Mouse (Mus musculus) kidney, postnatal 0 days (tissue): Measurements from ENCODE around the gene Ptprg. TPM values are rescaled to one million over a fixed set of nuclear protein-coding genes. Genes with fewer than 3 reads are reported as not detected.

ENCODE experiments used
- ATAC-seq: fragments of 200-750 bp; cut with Nextera tagmentation; replicated peaks from 2 replicates; pipeline ENCODE4 v1.8.0; 2017; ENCODE audit warnings: low read depth, moderate number of reproducible peaks, moderate TSS enrichment, moderate library complexity; ENCODE audit not compliant: low FRiP score
- DNase-seq: peaks from one replicate; pipeline ENCODE4 v3.0.0-alpha.2; 2016; ENCODE audit warnings: low spot score
- H3K27ac ChIP-seq: fragments of 300-500 bp; sonication (generic); 2 replicates; pipeline ENCODE4 v1.5.1; 2014; ENCODE audit warnings: mild to moderate bottlenecking
- H3K27me3 ChIP-seq: fragments of 300-500 bp; sonication (generic); 2 replicates; pipeline ENCODE4 v1.6.1; 2014; ENCODE audit warnings: low read length, mixed read lengths; ENCODE audit not compliant: insufficient read depth
- H3K36me3 ChIP-seq: fragments of 300-500 bp; sonication (generic); 2 replicates; pipeline ENCODE4 v1.6.1; 2014; ENCODE audit warnings: low read length, mixed read lengths; ENCODE audit not compliant: insufficient read depth
- H3K4me1 ChIP-seq: fragments of 300-500 bp; sonication (generic); replicated peaks from 2 replicates; pipeline ENCODE4 v1.6.1; 2014; ENCODE audit warnings: antibody characterized with exemption, low read length, mixed read lengths; ENCODE audit not compliant: insufficient read depth
- H3K4me2 ChIP-seq: fragments of 300-500 bp; sonication (generic); 2 replicates; pipeline ENCODE4 v1.6.1; 2014; ENCODE audit warnings: mild to moderate bottlenecking, low read length, moderate library complexity, mixed read lengths
- H3K4me3 ChIP-seq: fragments of 300-500 bp; sonication (generic); replicated peaks from 2 replicates; pipeline ENCODE4 v1.5.1; 2014; ENCODE audit warnings: low read depth, low read length
- H3K9ac ChIP-seq: fragments of 300-500 bp; sonication (generic); 2 replicates; pipeline ENCODE4 v1.6.1; 2014; ENCODE audit warnings: low read depth, low read length
- H3K9me3 ChIP-seq: fragments of 300-500 bp; sonication (generic); replicated peaks from 2 replicates; pipeline ENCODE4 v1.6.1; 2016; ENCODE audit warnings: low read length, inconsistent platforms, mixed read lengths
- CTCF ChIP-seq: IDR thresholded peaks from 2 replicates; pipeline ENCODE4 v1.5.1; 2016; ENCODE audit warnings: antibody characterized with exemption, low read depth, mild to moderate bottlenecking, moderate library complexity
- WGBS: fragments of 180-500 bp; shearing (Covaris S2); extraction: QIAGEN DNeasy Blood & Tissue Kit; methylation state at CpG from one replicate; pipeline ENCODE4 v1.1.7; 2014; 5-methylcytosine and 5-hydroxymethylcytosine counted together
- polyA plus RNA-seq: library from polyadenylated mRNA; unstranded; fragments of >200 nt; fragmentation: Nextera tagmentation; extraction: Ambion mirVana; gene quantifications from 2 replicates; pipeline ENCODE4 v1.2.1, GENCODE M21; 2015

Gene Ptprg
- polyA plus RNA-seq, 1 experiment from 2014 or later = 23.5 TPM

GRCm38 (mm10) chr14:12189266-12189665 lies 635.9 kb downstream of the Ptprg start:
- H3K4me3 ChIP-seq = no peak overlapping the region
- ATAC-seq (no peak), DNase-seq (no peak)
- H3K9me3 ChIP-seq = no peaks in the 10 kb centered on the region
- peaks cover 10% of the 10 kb centered on the region for H3K4me1 ChIP-seq
- 74% methylated on average over 3 of the region's 3 CpGs for WGBS
- H3K9ac ChIP-seq = no peak overlapping the region
- H3K27me3 ChIP-seq = no peaks in the 10 kb centered on the region
- TF ChIP-seq CTCF = no peak
- no peak overlapping the region for H3K4me2 ChIP-seq
- H3K36me3 ChIP-seq = no peaks in the 10 kb centered on the region
- peak overlapping the region; percentile 79 for H3K27ac ChIP-seq

- TF ChIP-seq CTCF = no peak
- Histone ChIP-seq H3K4me3 (no peak overlapping the region), H3K9me3 (no peaks in the 10 kb centered on the region), H3K27me3 (no peaks in the 10 kb centered on the region), H3K27ac (peak overlapping the region; percentile 47; the same call in 1 of the 2 replicates), H3K4me2 (no peak overlapping the region), H3K9ac (no peak overlapping the region), H3K4me1 (peaks cover 10% of the 10 kb centered on the region), H3K36me3 (no peaks in the 10 kb centered on the region)
- ATAC-seq (no peak), DNase-seq (peak; percentile 30)
- WGBS = 66% methylated on average over 12 of the region's 12 CpGs
Measured at GRCm38 (mm10) chr14:12189717-12190600, 636.6 kb downstream of the Ptprg start.

GRCm38 (mm10) chr14:12191076-12191475 lies 637.7 kb downstream of the Ptprg start:
- Histone ChIP-seq H3K4me3 (no peak overlapping the region), H3K27me3 (no peaks in the 10 kb centered on the region), H3K9ac (no peak overlapping the region), H3K36me3 (no peaks in the 10 kb centered on the region), H3K9me3 (no peaks in the 10 kb centered on the region), H3K4me1 (peaks cover 10% of the 10 kb centered on the region), H3K27ac (no peak overlapping the region), H3K4me2 (no peak overlapping the region)
- no peak for TF ChIP-seq CTCF
- WGBS = 92% methylated on average over 6 of the region's 6 CpGs
- ATAC-seq (no peak), DNase-seq (no peak)

- Histone ChIP-seq H3K27me3 (no peaks in the 10 kb centered on the region), H3K27ac (no peak overlapping the region), H3K4me3 (no peak overlapping the region), H3K36me3 (no peaks in the 10 kb centered on the region), H3K4me1 (peaks cover 5% of the 10 kb centered on the region; the same call in 1 of the 2 replicates), H3K9ac (no peak overlapping the region), H3K4me2 (no peak overlapping the region), H3K9me3 (no peaks in the 10 kb centered on the region)
- 48% methylated on average over 7 of the region's 7 CpGs for WGBS
- peak; percentile 76 for DNase-seq
- ATAC-seq = no peak
- no peak for TF ChIP-seq CTCF
Measured at GRCm38 (mm10) chr14:12198735-12199134, 645.4 kb downstream of the Ptprg start.

- no peak overlapping the region for H3K4me3 ChIP-seq
- no peak overlapping the region for H3K4me2 ChIP-seq
- 49% methylated on average over 13 of the region's 13 CpGs for WGBS
- DNase-seq = peak; percentile 47
- TF ChIP-seq CTCF = no peak
- no peaks in the 10 kb centered on the region for H3K27me3 ChIP-seq
- ATAC-seq = peak; percentile 70; the same call in 1 of the 2 replicates
- no peaks in the 10 kb centered on the region for H3K36me3 ChIP-seq
- no peaks in the 10 kb centered on the region for H3K9me3 ChIP-seq
- no peak overlapping the region for H3K9ac ChIP-seq
- H3K27ac ChIP-seq = no peak overlapping the region
- peaks cover 5% of the 10 kb centered on the region; the same call in 1 of the 2 replicates for H3K4me1 ChIP-seq
Measured at GRCm38 (mm10) chr14:12199956-12200950, 646.9 kb downstream of the Ptprg start.

- no peaks in the 10 kb centered on the region for H3K9me3 ChIP-seq
- ATAC-seq (peak; percentile 84), DNase-seq (peak; percentile 28)
- no peaks in the 10 kb centered on the region for H3K27me3 ChIP-seq
- WGBS = 57% methylated on average over 10 of the region's 10 CpGs
- no peak overlapping the region for H3K4me2 ChIP-seq
- H3K9ac ChIP-seq = no peak overlapping the region
- no peak overlapping the region for H3K4me3 ChIP-seq
- no peak overlapping the region for H3K27ac ChIP-seq
- peaks cover 5% of the 10 kb centered on the region; the same call in 1 of the 2 replicates for H3K4me1 ChIP-seq
- TF ChIP-seq CTCF = no peak
- no peaks in the 10 kb centered on the region for H3K36me3 ChIP-seq
Measured at GRCm38 (mm10) chr14:12202214-12202613, 648.9 kb downstream of the Ptprg start.
